Mouse (Mus musculus) forebrain, embryonic 14.5 days (tissue): Measurements from ENCODE around the gene Gins2. TPM values are rescaled to one million over a fixed set of nuclear protein-coding genes. Genes with fewer than 3 reads are reported as not detected.

Experiments
- ATAC-seq: fragments of 200-750 bp; cut with Nextera tagmentation; 2 replicates; pipeline ENCODE4 v1.8.0; 2017; ENCODE audit warnings: mild to moderate bottlenecking, moderate library complexity
- DNase-seq: peaks from one replicate; pipeline ENCODE4 v3.0.0-alpha.2; 2015; ENCODE audit warnings: low spot score
- H3K27ac ChIP-seq: fragments of 300-500 bp; sonication (generic); 2 replicates; pipeline ENCODE4 v1.5.1; 2014; ENCODE audit warnings: low read depth, mild to moderate bottlenecking, control low read depth, low read length, moderate library complexity
- H3K27me3 ChIP-seq: fragments of 300-500 bp; sonication (generic); replicated peaks from 2 replicates; pipeline ENCODE4 v1.6.1; 2014; ENCODE audit warnings: low read length, control low read depth, mixed read lengths; ENCODE audit not compliant: control insufficient read depth, insufficient read depth
- H3K36me3 ChIP-seq: fragments of 300-500 bp; sonication (generic); 2 replicates; pipeline ENCODE4 v1.6.1; 2014; ENCODE audit warnings: low read length, control low read depth; ENCODE audit not compliant: control insufficient read depth, insufficient read depth
- H3K4me1 ChIP-seq: fragments of 300-500 bp; sonication (generic); 2 replicates; pipeline ENCODE4 v1.6.1; 2014; ENCODE audit warnings: antibody characterized with exemption, low read length, control low read depth; ENCODE audit not compliant: control insufficient read depth, insufficient read depth
- H3K4me2 ChIP-seq: fragments of 300-500 bp; sonication (generic); 2 replicates; pipeline ENCODE4 v1.6.1; 2014; ENCODE audit warnings: mild to moderate bottlenecking, control low read depth, low read length
- H3K4me3 ChIP-seq: fragments of 300-500 bp; sonication (generic); 2 replicates; pipeline ENCODE4 v1.5.1; 2014; ENCODE audit warnings: low read depth, low read length, control low read depth
- H3K9ac ChIP-seq: fragments of 300-500 bp; sonication (generic); 2 replicates; pipeline ENCODE4 v1.6.1; 2014; ENCODE audit warnings: mild to moderate bottlenecking, low read length, control low read depth, moderate library complexity
- H3K9me3 ChIP-seq: fragments of 300-500 bp; sonication (generic); replicated peaks from 2 replicates; pipeline ENCODE4 v1.6.1; 2016; ENCODE audit warnings: low read length, control low read depth, mixed read lengths; ENCODE audit not compliant: control insufficient read depth
- WGBS: fragments of 180-500 bp; shearing (Covaris S2); extraction: QIAGEN DNeasy Blood & Tissue Kit; methylation state at CpG from one replicate; pipeline ENCODE4 v1.1.7; 2014; 5-methylcytosine and 5-hydroxymethylcytosine counted together
- polyA plus RNA-seq: library from polyadenylated mRNA; unstranded; fragments of >200 nt; fragmentation: Nextera tagmentation; extraction: Ambion mirVana; gene quantifications from 2 replicates; pipeline ENCODE4 v1.2.1, GENCODE M21; 2014

Gins2 gene
- polyA plus RNA-seq, 1 experiment from 2014 or later: 44.1 TPM

- Histone ChIP-seq H3K4me1 (no peaks in the 10 kb centered on the region), H3K9ac (no peak overlapping the region), H3K36me3 (peaks cover 100% of the 10 kb centered on the region), H3K27ac (no peak overlapping the region), H3K27me3 (no peaks in the 10 kb centered on the region), H3K4me2 (no peak overlapping the region), H3K9me3 (no peaks in the 10 kb centered on the region), H3K4me3 (no peak overlapping the region)
- DNase-seq (no peak), ATAC-seq (no peak)
- WGBS: 64% methylated on average over 11 of the region's 11 CpGs
These were observed 15.2 kb downstream of the Gins2 start for GRCm38 (mm10) chr8:120573866-120574265.

- Histone ChIP-seq H3K4me1 (no peaks in the 10 kb centered on the region), H3K27me3 (no peaks in the 10 kb centered on the region), H3K4me2 (no peak overlapping the region), H3K27ac (no peak overlapping the region), H3K9ac (no peak overlapping the region), H3K9me3 (no peaks in the 10 kb centered on the region), H3K4me3 (no peak overlapping the region), H3K36me3 (peaks cover 100% of the 10 kb centered on the region)
- 83% methylated on average over 21 of the region's 21 CpGs for WGBS
- ATAC-seq (no peak), DNase-seq (no peak)
These were observed 16.6 kb downstream of the Gins2 start for GRCm38 (mm10) chr8:120572534-120572933.

- Histone ChIP-seq H3K4me3 (no peak overlapping the region), H3K9me3 (no peaks in the 10 kb centered on the region), H3K27me3 (no peaks in the 10 kb centered on the region), H3K4me1 (peaks cover 5% of the 10 kb centered on the region; the same call in 1 of the 2 replicates), H3K27ac (no peak overlapping the region), H3K9ac (no peak overlapping the region), H3K4me2 (no peak overlapping the region), H3K36me3 (peaks cover 100% of the 10 kb centered on the region)
- DNase-seq (no peak), ATAC-seq (no peak)
- 86% methylated on average over 8 of the region's 8 CpGs for WGBS
These were observed 17.5 kb downstream of the Gins2 start for GRCm38 (mm10) chr8:120571561-120571960.

- no peaks in the 10 kb centered on the region for H3K9me3 ChIP-seq
- peak; percentile 78 for DNase-seq
- 59% methylated on average over 13 of the region's 13 CpGs for WGBS
- H3K4me3 ChIP-seq: no peak overlapping the region
- no peak overlapping the region for H3K4me2 ChIP-seq
- peaks cover 92% of the 10 kb centered on the region for H3K36me3 ChIP-seq
- H3K4me1 ChIP-seq: peaks cover 17% of the 10 kb centered on the region
- H3K9ac ChIP-seq: no peak overlapping the region
- H3K27ac ChIP-seq: peak overlapping the region; percentile 17
- peak; percentile 25; the same call in 1 of the 2 replicates for ATAC-seq
- no peaks in the 10 kb centered on the region for H3K27me3 ChIP-seq
These were observed 19.0 kb downstream of the Gins2 start for GRCm38 (mm10) chr8:120569939-120570715.

- peak overlapping the region; percentile 14; the same call in 1 of the 2 replicates for H3K27ac ChIP-seq
- WGBS: 94% methylated on average over 17 of the region's 17 CpGs
- peaks cover 27% of the 10 kb centered on the region for H3K4me1 ChIP-seq
These were observed 20.0 kb downstream of the Gins2 start for GRCm38 (mm10) chr8:120569123-120569522.

GRCm38 (mm10) chr8:120568164-120568798 is 20.8 kb downstream of the Gins2 start:
- Histone ChIP-seq H3K9me3 (no peaks in the 10 kb centered on the region), H3K36me3 (peaks cover 82% of the 10 kb centered on the region), H3K9ac (no peak overlapping the region), H3K4me1 (peaks cover 35% of the 10 kb centered on the region), H3K27ac (no peak overlapping the region), H3K4me2 (no peak overlapping the region), H3K27me3 (no peaks in the 10 kb centered on the region), H3K4me3 (no peak overlapping the region)
- no peak for DNase-seq
- no peak for ATAC-seq
- WGBS: 96% methylated on average over 37 of the region's 37 CpGs

More at GRCm38 (mm10) chr8:120569123-120569522, 20.0 kb downstream of the Gins2 start:
- peaks cover 90% of the 10 kb centered on the region for H3K36me3 ChIP-seq
- no peak overlapping the region for H3K4me3 ChIP-seq
- H3K4me2 ChIP-seq: no peak overlapping the region
- no peaks in the 10 kb centered on the region for H3K27me3 ChIP-seq
- no peak for ATAC-seq
- no peak for DNase-seq
- no peak overlapping the region for H3K9ac ChIP-seq
- H3K9me3 ChIP-seq: no peaks in the 10 kb centered on the region

GRCm38 (mm10) chr8:120567731-120568130 is 21.4 kb downstream of the Gins2 start:
- H3K4me1 ChIP-seq: peaks cover 41% of the 10 kb centered on the region
- ATAC-seq: no peak
- H3K4me2 ChIP-seq: no peak overlapping the region
- no peaks in the 10 kb centered on the region for H3K27me3 ChIP-seq
- H3K27ac ChIP-seq: no peak overlapping the region
- H3K9ac ChIP-seq: no peak overlapping the region
- no peak for DNase-seq
- WGBS: 96% methylated on average over 17 of the region's 17 CpGs
- no peaks in the 10 kb centered on the region for H3K9me3 ChIP-seq
- H3K4me3 ChIP-seq: no peak overlapping the region
- H3K36me3 ChIP-seq: peaks cover 77% of the 10 kb centered on the region

- Histone ChIP-seq H3K4me3 (no peak overlapping the region), H3K36me3 (peaks cover 66% of the 10 kb centered on the region), H3K4me2 (no peak overlapping the region), H3K9ac (peak overlapping the region; percentile 17; the same call in 1 of the 2 replicates), H3K9me3 (no peaks in the 10 kb centered on the region), H3K27me3 (no peaks in the 10 kb centered on the region), H3K4me1 (peaks cover 51% of the 10 kb centered on the region), H3K27ac (peak overlapping the region; percentile 58; the same call in 1 of the 2 replicates)
- 60% methylated on average over 8 of the region's 8 CpGs for WGBS
- peak; percentile 72 for DNase-seq
- ATAC-seq: no peak
These were observed 22.4 kb downstream of the Gins2 start for GRCm38 (mm10) chr8:120566681-120567080.
